Mouse (Mus musculus) A20 (cell line): ENCODE data around the gene Mnt.

Experiments used
- DNase-seq: peaks from one replicate; pipeline ENCODE4 v3.0.0-alpha.2; 2011; ENCODE audit warnings: low read depth, low spot score

Gene Mnt

GRCm38 (mm10) chr11:74831606-74832451 lies 1.1 kb downstream of the Mnt start:
- peak; percentile 99 for DNase-seq

GRCm38 (mm10) chr11:74832503-74833143 lies 1.9 kb downstream of the Mnt start:
- DNase-seq: peak; percentile 77

- DNase-seq: no peak
Observed at GRCm38 (mm10) chr11:74833536-74834358, 3.0 kb downstream of the Mnt start.

- DNase-seq: no peak
Observed at GRCm38 (mm10) chr11:74834359-74834638, 3.6 kb downstream of the Mnt start.

- DNase-seq: no peak
Observed at GRCm38 (mm10) chr11:74834650-74835277, 4.0 kb downstream of the Mnt start.

GRCm38 (mm10) chr11:74835593-74836224 lies 5.0 kb downstream of the Mnt start:
- no peak for DNase-seq

- no peak for DNase-seq
Observed at GRCm38 (mm10) chr11:74836225-74837055, 5.7 kb downstream of the Mnt start.

- no peak for DNase-seq
Observed at GRCm38 (mm10) chr11:74837056-74837693, 6.5 kb downstream of the Mnt start.

GRCm38 (mm10) chr11:74837694-74838431 lies 7.1 kb downstream of the Mnt start:
- peak; percentile 98 for DNase-seq

GRCm38 (mm10) chr11:74838441-74838840 lies 7.7 kb downstream of the Mnt start:
- peak; percentile 95 for DNase-seq

GRCm38 (mm10) chr11:74838971-74839370 lies 8.3 kb downstream of the Mnt start:
- no peak for DNase-seq

GRCm38 (mm10) chr11:74839860-74840715 lies 9.4 kb downstream of the Mnt start:
- no peak for DNase-seq

- DNase-seq: no peak
Observed at GRCm38 (mm10) chr11:74840739-74841138, 10.0 kb downstream of the Mnt start.

GRCm38 (mm10) chr11:74841366-74841765 lies 10.6 kb downstream of the Mnt start:
- no peak for DNase-seq

GRCm38 (mm10) chr11:74842045-74842444 lies 11.3 kb downstream of the Mnt start:
- no peak for DNase-seq

GRCm38 (mm10) chr11:74842656-74843434 lies 12.1 kb downstream of the Mnt start:
- DNase-seq: no peak

- DNase-seq: no peak
Observed at GRCm38 (mm10) chr11:74843435-74843714, 12.7 kb downstream of the Mnt start.

- DNase-seq: no peak
Observed at GRCm38 (mm10) chr11:74843761-74844160, 13.0 kb downstream of the Mnt start.
